Mouse (Mus musculus) layer of hippocampus, postnatal 25 days (tissue): ENCODE measurements around the gene Armh1. TPM values are rescaled to one million over a fixed set of nuclear protein-coding genes. Genes with fewer than 3 reads are reported as not detected.
"Not testable (repeated sequence)": the region's sequence is repeated elsewhere in the genome, so short reads cannot be mapped to it uniquely, and the experiment has no call there.

Experiments used
- DNase-seq, 2 experiments: peaks; one replicate each; pipeline ENCODE4 v3.0.0; 2022; ENCODE audit warnings: mixed read lengths in 2 of 2, low spot score in 1 of 2; ENCODE audit errors: extremely low spot score in 1 of 2
- total RNA-seq, 2 experiments: library from RNA; stranded (reverse); gene quantifications; 2 replicates each; pipeline ENCODE4 v1.2.3; 2021

Gene Armh1
- total RNA-seq, 2 experiments from 2014 or later: 0.52 to 0.79 TPM

DNA sequence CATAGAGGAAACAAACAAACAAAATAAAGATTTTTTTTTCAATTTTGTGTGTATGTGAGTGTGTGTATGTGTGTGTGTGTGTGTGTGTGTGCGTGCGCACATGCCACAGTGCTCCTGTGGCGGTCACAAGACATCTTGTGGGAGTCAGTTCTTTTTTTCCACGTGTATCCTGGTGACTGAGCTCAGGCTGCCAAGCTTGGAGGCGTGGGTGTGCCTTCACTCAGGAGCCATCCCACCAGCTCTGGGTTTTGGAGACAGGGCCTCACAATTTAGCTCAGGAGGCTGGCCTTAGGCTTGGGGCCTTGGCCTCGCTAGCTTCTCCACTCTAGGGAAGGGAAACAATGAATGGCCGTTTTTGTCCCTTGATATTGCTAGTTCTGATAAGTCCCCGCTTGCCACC lies 27.8 kb downstream of the Armh1 start:
- no peak for DNase-seq

DNA sequence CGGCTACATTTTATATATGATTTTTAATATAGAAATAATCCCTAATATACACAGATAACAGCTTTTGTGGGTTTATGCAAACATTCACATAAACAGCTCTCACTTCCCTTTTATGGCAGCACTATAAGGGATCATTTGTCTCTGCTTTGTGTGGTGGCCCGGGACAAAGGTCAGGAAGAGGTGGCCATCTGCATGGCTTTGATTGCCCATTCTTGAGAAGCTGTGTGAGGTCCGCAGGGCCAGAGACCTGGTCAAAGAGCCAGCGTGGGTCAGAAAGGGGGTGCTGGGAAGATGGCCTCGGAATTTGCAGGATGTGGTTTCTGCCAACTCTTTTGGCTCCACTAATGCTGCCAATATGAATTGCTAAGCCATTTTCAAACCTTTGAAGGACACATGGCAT lies 28.9 kb downstream of the Armh1 start:
- no peak for DNase-seq

DNA sequence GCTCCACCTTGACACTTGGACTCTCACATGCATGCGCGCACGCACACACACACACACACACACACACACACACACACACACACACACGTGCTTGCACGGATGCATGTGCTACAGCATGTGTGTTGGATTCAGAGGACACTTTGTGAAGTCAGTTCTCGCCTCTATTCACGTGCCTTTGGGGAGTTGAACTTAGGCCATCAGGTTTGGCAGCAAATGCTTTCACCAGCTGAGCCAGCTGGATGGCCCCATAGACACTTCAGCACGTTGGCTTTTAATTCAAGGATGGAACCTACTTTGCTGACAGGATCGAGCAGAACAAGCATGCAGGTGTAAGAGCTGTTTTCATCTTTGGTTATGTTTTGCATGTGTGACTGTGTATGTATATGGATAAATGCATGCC lies 30.1 kb downstream of the Armh1 start:
- DNase-seq: no peak

DNA sequence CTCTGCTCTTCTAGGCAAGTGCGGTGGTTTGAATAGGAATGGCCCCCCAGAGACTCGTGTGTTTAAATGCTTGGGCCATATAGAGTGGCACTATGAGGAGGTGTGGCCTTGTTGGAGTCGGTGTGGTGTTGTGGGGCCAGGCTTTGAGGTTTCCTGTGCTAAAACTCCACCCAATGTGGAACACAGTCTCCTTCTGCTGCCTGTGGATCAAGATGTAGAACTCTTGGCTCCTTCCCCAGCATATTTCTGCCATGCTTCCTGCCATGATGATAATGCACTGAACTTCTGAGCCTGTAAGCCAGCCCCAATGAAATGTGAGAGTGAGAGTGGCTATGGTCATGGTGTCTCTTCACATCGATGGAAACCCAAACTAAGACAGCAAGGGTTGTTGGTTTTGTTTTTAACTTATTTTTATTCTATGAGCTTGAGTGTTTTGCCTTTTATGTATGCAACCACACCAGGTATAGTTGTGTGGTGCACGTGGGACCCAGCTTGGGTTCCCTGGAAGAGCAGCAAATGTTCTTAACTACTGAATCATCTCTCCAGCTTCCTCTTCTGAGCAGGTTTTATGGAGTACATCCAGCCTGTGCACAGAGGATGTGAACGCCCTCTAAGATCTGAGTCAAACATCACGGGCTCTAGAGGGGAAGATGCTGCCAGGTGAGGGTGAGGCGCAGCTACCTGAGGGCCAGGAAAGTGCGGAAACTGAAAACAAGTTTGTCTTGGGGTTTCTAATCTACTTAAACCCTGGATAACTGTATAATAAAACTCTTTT lies 31.0 kb downstream of the Armh1 start:
- DNase-seq: no peak

- DNase-seq: peak; percentile 27 to 61
These were observed 33.3 kb downstream of the Armh1 start for GRCm38 (mm10) chr4:117218517-117219219.

DNA sequence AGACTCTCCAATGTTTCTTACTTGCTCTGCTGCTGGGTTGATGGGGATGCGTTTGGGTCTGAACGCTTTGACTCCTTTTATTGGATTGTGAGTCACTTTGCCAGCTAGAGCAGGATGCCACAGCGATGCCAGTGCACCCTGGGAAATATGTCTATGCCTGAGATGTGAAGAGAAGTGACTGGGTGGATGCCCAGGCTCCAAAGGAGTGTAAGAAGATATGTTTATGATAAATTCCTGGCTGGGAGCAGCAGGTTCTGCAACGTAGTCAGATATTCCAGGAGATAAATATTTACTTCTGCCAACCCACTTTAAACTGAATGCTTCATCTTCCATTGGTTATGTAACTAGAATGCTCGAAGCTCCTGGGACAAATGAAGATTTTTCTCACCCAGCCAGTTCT lies 34.9 kb downstream of the Armh1 start:
- no peak for DNase-seq

GRCm38 (mm10) chr4:117214250-117214649 lies 37.7 kb downstream of the Armh1 start:
- DNase-seq: no peak

GRCm38 (mm10) chr4:117210147-117211074 lies 41.5 kb downstream of the Armh1 start:
- peak; percentile 37 to 75 for DNase-seq

GRCm38 (mm10) chr4:117209592-117209991 lies 42.3 kb downstream of the Armh1 start:
- no peak for DNase-seq

GRCm38 (mm10) chr4:117202992-117203354 lies 49.0 kb downstream of the Armh1 start:
- no peak for DNase-seq

DNA sequence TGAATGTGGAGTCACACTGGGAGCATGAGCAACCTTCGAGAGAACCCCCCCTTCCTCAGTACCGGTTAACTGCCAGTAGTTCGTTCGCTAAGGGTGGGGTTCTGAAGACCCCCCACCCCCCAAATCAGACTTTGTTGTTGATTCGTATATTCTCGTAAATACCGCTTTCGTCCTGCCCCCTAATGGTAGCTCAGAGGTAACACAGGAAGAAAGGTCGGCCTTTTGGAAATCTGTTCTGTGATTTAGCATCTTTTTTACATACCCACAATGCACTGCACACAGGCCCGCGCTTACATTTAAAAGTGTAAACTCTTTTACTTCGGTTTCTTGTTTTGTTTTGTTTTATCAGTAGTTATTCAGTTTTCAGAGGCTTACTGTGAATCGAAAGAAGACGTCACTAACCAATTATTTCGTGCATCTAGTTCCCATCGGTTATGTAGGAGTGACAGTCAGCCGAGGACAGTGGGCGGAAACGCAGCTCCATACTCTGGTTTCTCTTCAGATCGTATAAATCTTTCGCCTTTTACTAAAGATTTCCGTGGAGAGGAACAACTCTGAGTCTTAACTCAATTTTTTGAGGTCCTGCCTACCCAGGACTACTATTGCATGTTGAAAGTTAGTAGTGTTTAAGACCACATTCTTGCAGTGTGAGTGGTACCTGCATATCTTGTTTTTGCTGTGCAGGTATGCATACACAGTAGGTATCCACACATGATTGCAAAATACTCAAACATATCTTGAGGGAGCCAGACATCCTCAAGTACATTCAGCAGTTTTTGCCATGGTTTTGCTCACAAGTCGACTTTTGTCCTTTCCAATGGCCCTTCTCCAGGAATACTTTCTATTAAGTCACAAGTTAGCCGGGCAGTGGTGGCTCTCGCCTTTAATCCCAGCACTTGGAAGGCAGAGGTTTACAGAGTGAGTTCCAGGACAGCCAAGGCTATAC lies 49.6 kb downstream of the Armh1 start:
- no peak for DNase-seq

DNA sequence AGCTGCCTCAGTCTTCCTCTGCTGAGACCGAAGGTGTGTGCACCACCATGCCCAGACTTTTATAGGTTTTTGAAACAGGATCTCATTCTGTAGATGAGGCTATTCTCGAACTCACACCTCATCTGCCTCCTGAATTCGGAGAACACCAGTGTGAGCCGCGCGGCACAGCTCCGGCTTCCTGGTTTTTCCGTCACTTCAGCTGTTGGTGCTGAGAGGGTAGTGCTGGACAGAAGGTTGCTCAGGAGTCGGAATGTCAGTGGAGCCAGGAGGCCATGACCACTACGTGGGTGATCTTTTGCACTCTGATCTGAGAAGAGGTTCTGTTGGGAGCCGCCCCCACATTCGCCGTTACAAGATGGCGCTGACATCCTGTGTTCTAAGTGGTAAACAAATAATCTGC lies 60.1 kb downstream of the Armh1 start:
- DNase-seq: no peak

- no peak for DNase-seq
These were observed 61.3 kb downstream of the Armh1 start for GRCm38 (mm10) chr4:117190660-117191059.

DNA sequence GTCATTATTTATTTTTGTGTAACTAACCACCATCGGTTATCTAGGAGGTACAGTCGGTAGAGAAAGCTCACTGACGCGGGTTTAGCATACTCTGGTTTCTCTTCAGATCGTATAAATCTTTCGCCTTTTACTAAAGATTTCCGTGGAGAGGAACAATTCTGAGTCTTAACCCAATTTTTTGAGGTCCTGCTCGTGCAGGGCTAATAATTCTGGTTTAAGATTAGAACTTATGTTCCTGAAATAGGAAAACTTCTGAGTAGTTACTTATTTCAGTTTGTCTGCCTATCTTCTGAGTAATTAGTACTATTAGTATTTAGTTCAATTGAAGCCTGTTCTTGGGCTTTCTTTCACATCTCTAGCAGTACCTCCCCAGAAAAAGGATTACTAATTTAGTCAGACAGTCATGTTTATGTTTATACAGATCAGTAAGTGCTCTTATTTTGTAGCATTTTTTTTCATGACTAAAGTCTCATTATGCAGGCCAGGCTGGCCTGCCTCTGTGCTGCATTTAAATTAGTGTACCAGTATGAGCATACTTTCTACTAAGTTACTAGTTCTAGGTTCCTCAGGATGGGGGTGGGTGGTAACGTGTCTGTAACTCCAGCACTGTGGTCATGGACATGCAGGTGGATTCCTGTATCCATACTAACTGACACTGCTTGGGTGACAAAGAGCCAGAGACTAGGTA lies 61.9 kb downstream of the Armh1 start:
- peak in 1 of 2 experiments; percentile 12 for DNase-seq

GRCm38 (mm10) chr4:117189382-117189855 lies 62.5 kb downstream of the Armh1 start:
- peak; percentile 49 to 89 for DNase-seq

- DNase-seq: no peak
These were observed 63.0 kb downstream of the Armh1 start for GRCm38 (mm10) chr4:117188969-117189368.

DNA sequence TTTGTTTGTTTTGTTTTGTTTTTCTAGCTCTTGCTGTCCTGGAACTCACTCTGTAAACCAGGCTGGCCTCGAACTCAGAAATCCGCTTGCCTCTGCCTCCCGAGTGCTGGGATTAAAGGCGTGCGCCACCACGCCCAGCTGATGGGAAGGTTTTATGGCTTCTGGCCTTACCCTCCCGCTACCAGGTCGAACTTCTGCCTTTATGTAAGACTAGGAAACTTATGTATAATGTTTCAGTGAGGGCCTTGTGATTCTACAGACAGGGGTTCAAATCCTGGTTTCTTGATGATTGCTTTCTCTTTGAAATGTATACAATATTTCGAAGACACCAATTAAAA lies 69.2 kb downstream of the Armh1 start:
- DNase-seq: not testable (repeated sequence)

- peak; percentile 87 to 92 for DNase-seq
These were observed 69.8 kb downstream of the Armh1 start, which contains the start of gene Kif2c for GRCm38 (mm10) chr4:117181863-117182758. Gene Kif2c, minus strand, starts transcription at chr4:117182639.
